Mouse (Mus musculus) lung, postnatal 4 days (tissue): ENCODE data around the gene C2cd5.
A peak's percentile ranks its signal among the peaks of the same experiment; 100 is the strongest.

ENCODE experiments used
- DNase-seq, 2 experiments: peaks; one replicate each; pipeline ENCODE4 v3.0.0; 2021

C2cd5 gene

GRCm38 (mm10) chr6:143115011-143115445 is 15.1 kb upstream of the C2cd5 start:
- DNase-seq: peak; percentile 34 to 39

GRCm38 (mm10) chr6:143114556-143114955 is 14.6 kb upstream of the C2cd5 start:
- DNase-seq: peak; percentile 47 to 59

GRCm38 (mm10) chr6:143110371-143110770 is 10.4 kb upstream of the C2cd5 start:
- DNase-seq: no peak

GRCm38 (mm10) chr6:143109622-143110218 is 9.8 kb upstream of the C2cd5 start:
- no peak for DNase-seq

- DNase-seq: no peak
Observed at GRCm38 (mm10) chr6:143108031-143108430, 8.1 kb upstream of the C2cd5 start.

- DNase-seq: no peak
Observed at GRCm38 (mm10) chr6:143107611-143108010, 7.7 kb upstream of the C2cd5 start.

- no peak for DNase-seq
Observed at GRCm38 (mm10) chr6:143105766-143106165, 5.8 kb upstream of the C2cd5 start.

- DNase-seq: no peak
Observed at GRCm38 (mm10) chr6:143103981-143104680, 4.2 kb upstream of the C2cd5 start.

- DNase-seq: no peak
Observed at GRCm38 (mm10) chr6:143100478-143101115, 656 bp upstream of the C2cd5 start.

- no peak for DNase-seq
Observed at GRCm38 (mm10) chr6:143099281-143099680, 660 bp downstream of the C2cd5 start.

GRCm38 (mm10) chr6:143095126-143095525 is 4.8 kb downstream of the C2cd5 start:
- DNase-seq: no peak

- no peak for DNase-seq
Observed at GRCm38 (mm10) chr6:143092856-143093255, 7.1 kb downstream of the C2cd5 start.

GRCm38 (mm10) chr6:143091076-143091475 is 8.9 kb downstream of the C2cd5 start:
- no peak for DNase-seq

GRCm38 (mm10) chr6:143087332-143087731 is 12.6 kb downstream of the C2cd5 start:
- no peak for DNase-seq

- DNase-seq: no peak
Observed at GRCm38 (mm10) chr6:143085898-143086297, 14.0 kb downstream of the C2cd5 start.

GRCm38 (mm10) chr6:143084314-143085025 is 15.5 kb downstream of the C2cd5 start:
- no peak for DNase-seq

GRCm38 (mm10) chr6:143081479-143082106 is 18.3 kb downstream of the C2cd5 start:
- no peak for DNase-seq

GRCm38 (mm10) chr6:143080774-143081173 is 19.2 kb downstream of the C2cd5 start:
- DNase-seq: no peak

- DNase-seq: no peak
Observed at GRCm38 (mm10) chr6:143079126-143079525, 20.8 kb downstream of the C2cd5 start.

- no peak for DNase-seq
Observed at GRCm38 (mm10) chr6:143076461-143076860, 23.5 kb downstream of the C2cd5 start.

- DNase-seq: no peak
Observed at GRCm38 (mm10) chr6:143073914-143074313, 26.0 kb downstream of the C2cd5 start.

GRCm38 (mm10) chr6:143073476-143073875 is 26.5 kb downstream of the C2cd5 start:
- no peak for DNase-seq
